ENCODE assay signal across 10 mouse cellular contexts in genomic region chr3:31109108-31109507, GRCm38 (mm10). TPM values are rescaled to one million over a fixed set of nuclear protein-coding genes. Genes with fewer than 3 reads are reported as not detected.
DNase-seq lines count a peak whose midpoint lies in the region; ATAC-seq and TF ChIP-seq lines count a peak whose summit lies in the region.
"Had no signal": no experiment of that assay in that cellular context is flagged by ENCODE, and none has a peak within 500 bp of the region (broad histone marks: within the 10 kb centered on the region; RNA-seq: fewer than 3 reads in every experiment).

No protein-coding gene starts in this region.

- H3K9ac ChIP-seq in lung, postnatal 0 days (replicated peaks; ENCODE audit: low read depth): no peak overlapping the region
- no peak overlapping the region for H3K9ac ChIP-seq in stomach, postnatal 0 days (ENCODE audit: low read length)

- H3K4me1 ChIP-seq in lung, postnatal 0 days (ENCODE audit: insufficient read depth, low read depth, low read length): peaks cover 9% of the 10 kb centered on the region; the same call in 1 of the 2 replicates
- no peaks in the 10 kb centered on the region for H3K4me1 ChIP-seq in stomach, postnatal 0 days (replicated peaks; ENCODE audit: control insufficient read depth, insufficient read depth)

- no peaks in the 10 kb centered on the region for H3K27me3 ChIP-seq in lung, postnatal 0 days (replicated peaks; ENCODE audit: insufficient read depth, low read length)
- no peaks in the 10 kb centered on the region for H3K27me3 ChIP-seq in stomach, postnatal 0 days (ENCODE audit: control insufficient read depth, insufficient read depth, low read length)

- ATAC-seq in lung, postnatal 0 days: peak; percentile 79
- peak; percentile 60 to 62; a peak in 3 of 4 replicates for ATAC-seq in hematopoietic stem cell, adult 5-6 weeks (replicated peaks in 1 of 2; ENCODE audit: insufficient read depth in 1 of 2, low FRiP score in 2 of 2, low TSS enrichment in 1 of 2, low read depth in 1 of 2, poor library complexity in 2 of 2, severe bottlenecking in 2 of 2)
- peak; percentile 75 for ATAC-seq in stomach, postnatal 0 days (ENCODE audit: low FRiP score, low TSS enrichment)

- 0 out of 2 replicates have a peak, but pooled peaks cover 5% of the 10 kb centered on the region for H3K36me3 ChIP-seq in lung, postnatal 0 days (ENCODE audit: insufficient read depth, low read length)
- H3K36me3 ChIP-seq in stomach, postnatal 0 days (ENCODE audit: control insufficient read depth, insufficient read depth, low read length): peaks cover 3% of the 10 kb centered on the region; the same call in 1 of the 2 replicates

- intact Hi-C loops in gastrocnemius, adult 2 months (cut with DNase I): no loop called here

- 35% methylated on average over 3 of the region's 3 CpGs for WGBS in lung, postnatal 0 days
- WGBS in stomach, postnatal 0 days: 34% methylated on average over 3 of the region's 3 CpGs

- peak; percentile 46 for TF ChIP-seq CTCF in gastrocnemius, adult 2 months (IDR thresholded peaks at IDR 0.05)
- TF ChIP-seq CTCF in lung, postnatal 0 days (IDR thresholded peaks at IDR 0.05): peak; percentile 60
- TF ChIP-seq CTCF in stomach, postnatal 0 days (IDR thresholded peaks at IDR 0.05; ENCODE audit: low read depth): peak; percentile 68

- H3K4me3 ChIP-seq in gastrocnemius, adult 2 months: no peak overlapping the region
- no peak overlapping the region for H3K4me3 ChIP-seq in lung, postnatal 0 days (ENCODE audit: low read depth, low read length)
- no peak overlapping the region for H3K4me3 ChIP-seq in stomach, postnatal 0 days (ENCODE audit: low read depth, low read length)

- H3K27ac ChIP-seq in gastrocnemius, adult 2 months: no peak overlapping the region
- no peak overlapping the region for H3K27ac ChIP-seq in lung, postnatal 0 days (ENCODE audit: low read length)
- no peak overlapping the region for H3K27ac ChIP-seq in stomach, postnatal 0 days (replicated peaks)

- H3K4me2 ChIP-seq in lung, postnatal 0 days (replicated peaks; ENCODE audit: low read depth, low read length): no peak overlapping the region
- H3K4me2 ChIP-seq in stomach, postnatal 0 days (replicated peaks; ENCODE audit: low read depth): no peak overlapping the region

- no peak for TF ChIP-seq EP300 in lung, postnatal 0 days (IDR thresholded peaks at IDR 0.05)
- TF ChIP-seq EP300 in stomach, postnatal 0 days (optimal IDR thresholded peaks at IDR 0.05): no peak

- DNase-seq in gastrocnemius, adult 2 months: no peak
- DNase-seq in gastrocnemius, adult 8-10 months (ENCODE audit: low spot score in 2 of 2): no peak
- DNase-seq in lung, postnatal 0 days (ENCODE audit: low spot score): peak; percentile 93
- no peak for DNase-seq in lung, postnatal 4 days
- DNase-seq in stomach, postnatal 0 days (ENCODE audit: low spot score): no peak
- DNase-seq in spleen, postnatal 36 days (ENCODE audit: low spot score in 2 of 2): no peak
- no peak for DNase-seq in thymus, postnatal 25 days
- DNase-seq: adrenal gland, adult 8-10 months; spleen, adult 18-20 months had no signal

- no peaks in the 10 kb centered on the region for H3K9me3 ChIP-seq in lung, postnatal 0 days (ENCODE audit: low read length)
- no peaks in the 10 kb centered on the region for H3K9me3 ChIP-seq in stomach, postnatal 0 days (ENCODE audit: control insufficient read depth, low read length)

RNA-seq across cellular contexts. Expression of gene Skil, which starts 14.2 kb away (rescaled TPM):
- total RNA-seq in gastrocnemius, adult 2 months (2021): 10 to 100 TPM in 1 of 2 experiments, 1 to 10 TPM in 1; 8.3 to 19.8 TPM
- 10 to 100 TPM in 1 of 4 experiments, 1 to 10 TPM in 3; 8.6 to 12.2 (median 8.9) TPM for total RNA-seq in gastrocnemius, adult 8-10 months (2022)
- polyA plus RNA-seq in lung, postnatal 0 days (2015; fragmentation: Nextera tagmentation; extraction: Ambion mirVana): 24.8 and 29.6 TPM in 2 replicates
- total RNA-seq in hematopoietic stem cell, adult 5-6 weeks (2017): 49.2 and 65.2 TPM in 2 replicates
- polyA plus RNA-seq in stomach, postnatal 0 days (2015; fragmentation: Nextera tagmentation; extraction: Ambion mirVana): 16.4 and 20.8 TPM in 2 replicates

RNA-seq across cellular contexts. Expression of gene Cldn11, which starts 40.6 kb away (rescaled TPM):
- total RNA-seq in gastrocnemius, adult 2 months (2021): under 1 TPM in 1 of 2 experiments, not detected in 1; 0.17 TPM
- total RNA-seq in gastrocnemius, adult 8-10 months (2022): under 1 TPM in 2 of 4 experiments, not detected in 2; 0.34 to 0.54 TPM
- polyA plus RNA-seq in lung, postnatal 0 days (2015; fragmentation: Nextera tagmentation; extraction: Ambion mirVana): 1.3 and 2.2 TPM in 2 replicates
- total RNA-seq in hematopoietic stem cell, adult 5-6 weeks (2017): not detected in 2 replicates
- polyA plus RNA-seq in stomach, postnatal 0 days (2015; fragmentation: Nextera tagmentation; extraction: Ambion mirVana): 0.50 and 0.88 TPM in 2 replicates
